Comparison of ENCODE assay signal across 22 mouse cellular contexts in the genomic region with DNA sequence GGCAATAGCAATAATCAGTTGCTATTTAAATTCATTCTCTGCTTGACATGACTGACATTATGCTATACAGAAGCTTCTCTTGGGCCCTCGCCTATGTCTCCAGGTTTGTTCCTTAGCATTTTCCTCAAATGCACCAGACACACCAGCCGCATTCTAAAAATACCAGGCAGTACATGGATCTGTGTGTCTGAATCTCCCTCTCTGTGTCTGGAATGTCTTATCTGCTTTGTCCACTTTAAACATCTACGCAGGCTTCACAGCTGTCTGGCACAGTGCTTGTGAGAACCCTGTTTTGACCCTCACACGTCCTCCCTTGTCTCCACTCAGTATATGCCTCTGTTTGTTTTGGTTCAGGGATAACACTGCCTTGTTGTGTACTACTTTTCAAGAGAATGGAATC.
DNase-seq lines count a peak whose midpoint lies in the region; ATAC-seq and TF ChIP-seq lines count a peak whose summit lies in the region.
"Had no signal": no experiment of that assay in that cellular context is flagged by ENCODE, and none has a peak within 500 bp of the region (broad histone marks: within the 10 kb centered on the region; RNA-seq: fewer than 3 reads in every experiment).

No protein-coding gene starts in this region.

- TF ChIP-seq POLR2A in cerebellum, adult 2 months (IDR thresholded peaks at IDR 0.05; ENCODE audit: borderline replicate concordance, insufficient read depth, low read length): no peak

- TF ChIP-seq CTCF in cerebellum, adult 2 months (IDR thresholded peaks at IDR 0.05; ENCODE audit: borderline replicate concordance, insufficient read depth, low read depth, low read length): no peak

- no peak overlapping the region for H3K9ac ChIP-seq in heart, embryonic 14.5 days (ENCODE audit: low read length)
- no peak overlapping the region for H3K9ac ChIP-seq in hindbrain, embryonic 11.5 days (ENCODE audit: low read depth, low read length)
- H3K9ac ChIP-seq: embryonic facial prominence, embryonic 15.5 days; forebrain, embryonic 15.5 days; hindbrain, embryonic 13.5 days had no signal

- H3K36me3 ChIP-seq in heart, embryonic 10.5 days: no peaks in the 10 kb centered on the region
- no peaks in the 10 kb centered on the region for H3K36me3 ChIP-seq in heart, embryonic 14.5 days (ENCODE audit: control insufficient read depth, insufficient read depth, low read length)
- H3K36me3 ChIP-seq in hindbrain, embryonic 11.5 days (ENCODE audit: control insufficient read depth, insufficient read depth, low read length): no peaks in the 10 kb centered on the region
- H3K36me3 ChIP-seq: embryonic facial prominence, embryonic 15.5 days; forebrain, embryonic 10.5 days; forebrain, embryonic 15.5 days; G1E; hindbrain, embryonic 13.5 days had no signal

- no peak for DNase-seq in frontal cortex, postnatal 10 days (ENCODE audit: low spot score in 2 of 2)
- DNase-seq in heart, embryonic 10.5 days (ENCODE audit: low spot score): peak; percentile 77
- peak; percentile 27 to 34 for DNase-seq in heart, postnatal 10 days
- no peak for DNase-seq in hindbrain, embryonic 11.5 days (ENCODE audit: low spot score)
- no peak for DNase-seq in layer of hippocampus, adult 8-10 months (ENCODE audit: low spot score in 2 of 2)
- no peak for DNase-seq in cerebellum, adult 2 months
- DNase-seq: adrenal gland, adult 8-10 months; adrenal gland, postnatal 36 days; B cell, adult 2 months; embryo, embryonic 11 days; gastrocnemius, postnatal 25 days; kidney, adult 18-20 months had no signal

- ATAC-seq in frontal cortex, adult (ENCODE audit: low TSS enrichment): peak; percentile 53
- ATAC-seq in heart, embryonic 14.5 days (ENCODE audit: insufficient number of reproducible peaks, insufficient read depth, low FRiP score, low read depth): peak; percentile 61
- ATAC-seq in hindbrain, embryonic 11.5 days (ENCODE audit: low FRiP score): no peak
- ATAC-seq: CD4-positive, CD25-positive, alpha-beta regulatory T cell, adult 4 months; forebrain, embryonic 15.5 days; hindbrain, postnatal 0 days had no signal

- H3K4me2 ChIP-seq in heart, embryonic 14.5 days (ENCODE audit: low read length): peak overlapping the region; percentile 23
- H3K4me2 ChIP-seq in hindbrain, embryonic 11.5 days (replicated peaks; ENCODE audit: low read depth, low read length): no peak overlapping the region
- H3K4me2 ChIP-seq: embryonic facial prominence, embryonic 15.5 days; forebrain, embryonic 15.5 days; hindbrain, embryonic 13.5 days had no signal

- no peaks in the 10 kb centered on the region for H3K9me3 ChIP-seq in heart, embryonic 10.5 days
- H3K9me3 ChIP-seq in heart, embryonic 14.5 days (ENCODE audit: control insufficient read depth, low read length): no peaks in the 10 kb centered on the region
- H3K9me3 ChIP-seq in hindbrain, embryonic 11.5 days (ENCODE audit: control insufficient read depth, low read length): no peaks in the 10 kb centered on the region
- H3K9me3 ChIP-seq: embryonic facial prominence, embryonic 15.5 days; forebrain, embryonic 10.5 days; forebrain, embryonic 15.5 days; hindbrain, embryonic 13.5 days had no signal

- intact Hi-C loops in heart, postnatal 10 days (cut with DNase I): no loop called here

- no peak overlapping the region for H3K4me3 ChIP-seq in heart, embryonic 10.5 days
- H3K4me3 ChIP-seq in heart, embryonic 14.5 days (ENCODE audit: control insufficient read depth in 1 of 2, insufficient read depth in 1 of 2, low read depth in 1 of 2, low read length in 2 of 2): no peak overlapping the region
- H3K4me3 ChIP-seq in hindbrain, embryonic 11.5 days (ENCODE audit: low read depth, low read length): no peak overlapping the region
- H3K4me3 ChIP-seq in cerebellum, adult 2 months (replicated peaks; ENCODE audit: insufficient read depth, low read depth, low read length): no peak overlapping the region
- H3K4me3 ChIP-seq: embryonic facial prominence, embryonic 15.5 days; erythroblast, embryonic 14.5 days; forebrain, embryonic 10.5 days; forebrain, embryonic 15.5 days; hindbrain, embryonic 13.5 days had no signal

- WGBS in heart, embryonic 10.5 days: 18% methylated on average over 4 of the region's 4 CpGs
- 8% methylated on average over 4 of the region's 4 CpGs for WGBS in heart, embryonic 14.5 days
- WGBS in hindbrain, embryonic 11.5 days: 79% methylated on average over 4 of the region's 4 CpGs
- 85% methylated on average over 4 of the region's 4 CpGs for WGBS in cerebellum, adult 2 months

- no peaks in the 10 kb centered on the region for H3K27me3 ChIP-seq in heart, embryonic 10.5 days (ENCODE audit: insufficient read depth, poor library complexity, severe bottlenecking)
- H3K27me3 ChIP-seq in heart, embryonic 14.5 days (ENCODE audit: control insufficient read depth, insufficient read depth, low read length): no peaks in the 10 kb centered on the region
- H3K27me3 ChIP-seq in hindbrain, embryonic 11.5 days (ENCODE audit: control insufficient read depth, insufficient read depth, low read length): no peaks in the 10 kb centered on the region
- H3K27me3 ChIP-seq in cerebellum, adult 2 months (ENCODE audit: control insufficient read depth, insufficient read depth, low read length): no peaks in the 10 kb centered on the region
- H3K27me3 ChIP-seq: embryonic facial prominence, embryonic 15.5 days; forebrain, embryonic 15.5 days; hindbrain, embryonic 13.5 days had no signal

- H3K4me1 ChIP-seq in heart, embryonic 10.5 days: peaks cover 23% of the 10 kb centered on the region
- H3K4me1 ChIP-seq in heart, embryonic 14.5 days (ENCODE audit: control insufficient read depth in 2 of 2, insufficient read depth in 2 of 2, low read length in 2 of 2): peaks cover 11 to 35% of the 10 kb centered on the region in 2 experiments
- H3K4me1 ChIP-seq in hindbrain, embryonic 11.5 days (replicated peaks; ENCODE audit: control insufficient read depth, insufficient read depth, low read length): no peaks in the 10 kb centered on the region
- H3K4me1 ChIP-seq in cerebellum, adult 2 months (ENCODE audit: control insufficient read depth, insufficient read depth, low read length): peaks cover 20% of the 10 kb centered on the region; the same call in 1 of the 2 replicates
- H3K4me1 ChIP-seq: embryonic facial prominence, embryonic 15.5 days; forebrain, embryonic 10.5 days; forebrain, embryonic 15.5 days; hindbrain, embryonic 13.5 days had no signal

- peak overlapping the region; percentile 74 for H3K27ac ChIP-seq in heart, embryonic 10.5 days
- peak overlapping the region; percentile 39; a peak in 3 of 4 replicates for H3K27ac ChIP-seq in heart, embryonic 14.5 days (replicated peaks in 1 of 2; ENCODE audit: control insufficient read depth in 1 of 2, insufficient read depth in 1 of 2, low read depth in 2 of 2, low read length in 2 of 2)
- H3K27ac ChIP-seq in hindbrain, embryonic 11.5 days (ENCODE audit: low read depth, low read length): no peak overlapping the region
- no peak overlapping the region for H3K27ac ChIP-seq in cerebellum, adult 2 months (ENCODE audit: insufficient read depth, low read length)
- H3K27ac ChIP-seq: embryonic facial prominence, embryonic 15.5 days; forebrain, embryonic 10.5 days; forebrain, embryonic 15.5 days; hindbrain, embryonic 13.5 days; hindbrain, postnatal 0 days had no signal

Comparison
In these comparisons a context has a peak if more than half of its experiments do, and no peak if none do; other contexts are left out.
1. DNase-seq: peak in heart, embryonic 10.5 days (single experiment) and heart, postnatal 10 days (2 of 2); none in frontal cortex, postnatal 10 days (0 of 2), hindbrain, embryonic 11.5 days (single experiment), layer of hippocampus, adult 8-10 months (0 of 2) and cerebellum, adult 2 months (0 of 2).
2. H3K27ac ChIP-seq: peak in heart, embryonic 10.5 days (single experiment) and heart, embryonic 14.5 days (2 of 2); none in hindbrain, embryonic 11.5 days (single experiment) and cerebellum, adult 2 months (single experiment).